Mouse (Mus musculus) hindbrain, embryonic 13.5 days (tissue): ENCODE results near the gene Kmt2b. TPM values are rescaled to one million over a fixed set of nuclear protein-coding genes. Genes with fewer than 3 reads are reported as not detected.

Experiments used
- ATAC-seq: fragments of 200-750 bp; cut with Nextera tagmentation; 2 replicates; pipeline ENCODE4 v1.8.0; 2017; ENCODE audit warnings: moderate TSS enrichment; ENCODE audit not compliant: low FRiP score
- H3K27ac ChIP-seq: fragments of 300-500 bp; sonication (generic); 2 replicates; pipeline ENCODE4 v1.5.1; 2015; ENCODE audit warnings: inconsistent platforms, mild to moderate bottlenecking, moderate library complexity
- H3K27me3 ChIP-seq: fragments of 300-500 bp; sonication (generic); 2 replicates; pipeline ENCODE4 v1.6.1; 2015; ENCODE audit warnings: mild to moderate bottlenecking, inconsistent platforms
- H3K36me3 ChIP-seq: fragments of 300-500 bp; sonication (generic); 2 replicates; pipeline ENCODE4 v1.6.1; 2015; ENCODE audit warnings: mild to moderate bottlenecking, inconsistent platforms
- H3K4me1 ChIP-seq: fragments of 300-500 bp; sonication (generic); replicated peaks from 2 replicates; pipeline ENCODE4 v1.6.1; 2015; ENCODE audit warnings: inconsistent platforms
- H3K4me2 ChIP-seq: fragments of 300-500 bp; sonication (generic); 2 replicates; pipeline ENCODE4 v1.6.1; 2015; ENCODE audit warnings: inconsistent platforms, mild to moderate bottlenecking, moderate library complexity
- H3K4me3 ChIP-seq: fragments of 300-500 bp; sonication (generic); 2 replicates; pipeline ENCODE4 v1.5.1; 2015; ENCODE audit warnings: mild to moderate bottlenecking, inconsistent platforms
- H3K9ac ChIP-seq: fragments of 300-500 bp; sonication (generic); 2 replicates; pipeline ENCODE4 v1.6.1; 2015; ENCODE audit warnings: mild to moderate bottlenecking, inconsistent platforms
- H3K9me3 ChIP-seq: fragments of 300-500 bp; sonication (generic); 2 replicates; pipeline ENCODE4 v1.6.1; 2016; ENCODE audit warnings: inconsistent platforms
- WGBS: fragments of 180-500 bp; shearing (Covaris S2); methylation state at CpG from one replicate; pipeline ENCODE4 v1.1.7; 2015; 5-methylcytosine and 5-hydroxymethylcytosine counted together
- polyA plus RNA-seq: library from polyadenylated mRNA; unstranded; fragments of >200 nt; fragmentation: Nextera tagmentation; extraction: Ambion mirVana; gene quantifications from 2 replicates; pipeline ENCODE4 v1.2.1, GENCODE M21; 2015

The Kmt2b gene
- polyA plus RNA-seq, 1 experiment from 2014 or later = 10.7 TPM

- 88% methylated on average over 2 of the region's 2 CpGs for WGBS
- Histone ChIP-seq H3K9me3 (no peaks in the 10 kb centered on the region), H3K4me2 (no peak overlapping the region), H3K4me3 (no peak overlapping the region), H3K27me3 (no peaks in the 10 kb centered on the region), H3K27ac (no peak overlapping the region), H3K4me1 (no peaks in the 10 kb centered on the region), H3K36me3 (peaks cover 46% of the 10 kb centered on the region), H3K9ac (no peak overlapping the region)
- ATAC-seq = no peak
Observed at GRCm38 (mm10) chr7:30614454-30614853, 25.9 kb upstream of the Kmt2b start.

- ATAC-seq = no peak
- 22% methylated on average over 14 of the region's 14 CpGs for WGBS
- H3K4me1 ChIP-seq = no peaks in the 10 kb centered on the region
- H3K9ac ChIP-seq = no peak overlapping the region
- H3K27ac ChIP-seq = no peak overlapping the region
- no peak overlapping the region for H3K4me3 ChIP-seq
- peaks cover 37% of the 10 kb centered on the region for H3K36me3 ChIP-seq
- no peak overlapping the region for H3K4me2 ChIP-seq
- H3K9me3 ChIP-seq = no peaks in the 10 kb centered on the region
- H3K27me3 ChIP-seq = no peaks in the 10 kb centered on the region
Observed at GRCm38 (mm10) chr7:30613529-30614112, 25.1 kb upstream of the Kmt2b start.

DNA sequence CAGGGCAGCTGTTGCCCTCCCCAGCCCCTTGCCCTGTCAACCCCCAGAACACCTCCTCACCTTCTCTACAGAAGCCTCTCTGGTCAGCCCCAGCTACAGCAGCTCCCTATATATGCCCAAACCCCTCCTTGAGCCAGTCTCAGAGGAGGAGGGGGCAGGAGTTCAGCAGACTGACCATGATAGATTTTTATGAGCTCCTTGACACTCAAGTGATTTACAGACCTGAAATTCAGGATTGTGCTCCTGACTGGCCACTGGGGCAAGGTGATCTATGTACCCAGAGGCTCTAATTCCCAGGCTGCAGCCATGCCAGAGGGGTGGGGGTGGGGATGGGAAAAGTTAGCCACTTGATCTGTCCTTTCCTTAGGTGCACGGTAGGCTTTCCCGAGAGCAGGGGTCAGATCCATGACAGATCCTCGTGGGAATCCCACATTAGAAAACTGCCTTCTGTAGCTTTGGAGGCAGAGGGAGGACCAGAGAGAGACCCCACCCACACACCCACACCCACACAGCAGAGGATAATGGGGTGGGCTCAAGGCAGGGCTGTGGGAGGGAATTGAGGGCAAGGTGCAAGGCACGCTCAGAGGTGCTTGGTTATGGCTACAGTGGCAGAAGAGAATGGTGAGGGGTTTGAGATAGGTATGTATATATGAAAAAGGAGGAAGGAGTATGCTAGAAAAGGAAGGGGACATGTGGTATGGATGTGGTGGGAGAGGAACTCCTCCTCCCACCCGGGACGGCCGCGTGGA, 24.3 kb upstream of the Kmt2b start, which contains the start of gene Upk1a:
TSS of gene Upk1a (minus strand) at position 194 of the 749 bp plus-strand sequence.
- Histone ChIP-seq H3K4me1 (no peaks in the 10 kb centered on the region), H3K9ac (0 out of 2 replicates have a peak within 1 kb of the TSS, but pooled peaks have one; percentile 13), H3K27ac (no peak within 1 kb of the TSS), H3K9me3 (no peaks in the 10 kb centered on the region), H3K4me2 (no peak within 1 kb of the TSS), H3K36me3 (peaks cover 29% of the 10 kb centered on the region), H3K27me3 (no peaks in the 10 kb centered on the region), H3K4me3 (no peak within 1 kb of the TSS)
- WGBS = 75% methylated on average over 8 of the region's 8 CpGs
- no peak; the same call in 1 of the 2 replicates for ATAC-seq

- Histone ChIP-seq H3K4me1 (no peaks in the 10 kb centered on the region), H3K27me3 (no peaks in the 10 kb centered on the region), H3K27ac (no peak overlapping the region), H3K4me2 (no peak overlapping the region), H3K9ac (no peak overlapping the region), H3K36me3 (peaks cover 2% of the 10 kb centered on the region; the same call in 1 of the 2 replicates), H3K4me3 (no peak overlapping the region), H3K9me3 (no peaks in the 10 kb centered on the region)
- 66% methylated on average over 7 of the region's 7 CpGs for WGBS
- no peak for ATAC-seq
Observed at GRCm38 (mm10) chr7:30610043-30610442, 21.5 kb upstream of the Kmt2b start.

DNA sequence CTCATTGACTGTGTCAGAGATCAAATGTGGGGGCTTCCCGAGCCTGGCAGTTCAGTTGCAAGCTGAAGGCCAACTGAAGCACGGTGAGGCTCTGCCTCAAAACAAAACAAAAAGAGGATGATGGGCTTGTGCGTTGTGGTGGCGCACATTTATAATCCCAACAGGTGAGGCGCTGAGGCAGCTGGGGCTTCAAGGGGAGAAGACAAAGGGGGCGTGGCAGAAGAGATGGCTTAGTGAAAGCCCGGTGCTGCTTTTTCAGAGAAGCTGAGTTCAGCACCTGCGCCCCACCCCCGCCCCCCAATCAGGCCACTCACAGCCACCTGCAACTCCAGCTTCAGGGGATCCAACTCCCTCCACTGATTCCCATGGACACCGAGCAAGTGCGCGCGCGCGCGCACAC, 19.9 kb upstream of the Kmt2b start:
- Histone ChIP-seq H3K4me3 (no peak overlapping the region), H3K9ac (no peak overlapping the region), H3K27ac (no peak overlapping the region), H3K36me3 (no peaks in the 10 kb centered on the region), H3K9me3 (no peaks in the 10 kb centered on the region), H3K27me3 (no peaks in the 10 kb centered on the region), H3K4me1 (no peaks in the 10 kb centered on the region), H3K4me2 (no peak overlapping the region)
- ATAC-seq = no peak
- 54% methylated on average over 16 of the region's 16 CpGs for WGBS

- Histone ChIP-seq H3K9ac (no peak overlapping the region), H3K9me3 (no peaks in the 10 kb centered on the region), H3K27me3 (no peaks in the 10 kb centered on the region), H3K36me3 (no peaks in the 10 kb centered on the region), H3K4me3 (no peak overlapping the region), H3K4me2 (no peak overlapping the region), H3K4me1 (no peaks in the 10 kb centered on the region), H3K27ac (no peak overlapping the region)
- WGBS = 32% methylated on average over 8 of the region's 8 CpGs
- no peak for ATAC-seq
Observed at GRCm38 (mm10) chr7:30607706-30608309, 19.3 kb upstream of the Kmt2b start.

DNA sequence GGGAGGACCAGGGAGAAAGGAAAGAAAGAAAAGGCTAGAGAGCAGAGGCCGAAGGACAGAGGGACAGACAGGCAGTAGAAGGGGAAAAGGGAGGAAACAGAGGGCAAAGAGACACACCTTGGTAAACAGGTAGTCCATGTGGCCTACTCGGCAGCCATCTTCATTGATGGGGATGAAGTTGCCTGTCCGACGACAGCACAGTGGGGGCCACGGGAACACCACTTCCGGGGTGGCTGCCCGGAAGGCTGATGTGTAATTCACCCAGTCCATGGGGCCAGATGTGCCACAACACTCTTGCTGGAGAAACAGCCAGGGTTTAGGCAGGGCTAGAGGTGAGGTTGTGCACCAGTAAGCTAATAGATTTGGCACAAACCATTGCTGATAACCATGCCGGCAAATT, 16.4 kb upstream of the Kmt2b start:
- no peak overlapping the region for H3K27ac ChIP-seq
- no peak overlapping the region for H3K4me2 ChIP-seq
- no peak for ATAC-seq
- no peaks in the 10 kb centered on the region for H3K9me3 ChIP-seq
- H3K36me3 ChIP-seq = no peaks in the 10 kb centered on the region
- no peak overlapping the region for H3K4me3 ChIP-seq
- no peaks in the 10 kb centered on the region for H3K27me3 ChIP-seq
- WGBS = 88% methylated on average over 8 of the region's 8 CpGs
- peaks cover 9% of the 10 kb centered on the region; the same call in 1 of the 2 replicates for H3K4me1 ChIP-seq
- H3K9ac ChIP-seq = peak overlapping the region; percentile 24; the same call in 1 of the 2 replicates

- Histone ChIP-seq H3K4me2 (no peak overlapping the region), H3K27ac (no peak overlapping the region), H3K9ac (peak overlapping the region; percentile 29; the same call in 1 of the 2 replicates), H3K4me3 (no peak overlapping the region), H3K27me3 (no peaks in the 10 kb centered on the region), H3K9me3 (no peaks in the 10 kb centered on the region), H3K36me3 (no peaks in the 10 kb centered on the region), H3K4me1 (peaks cover 14% of the 10 kb centered on the region)
- 65% methylated on average over 8 of the region's 8 CpGs for WGBS
- no peak for ATAC-seq
Observed at GRCm38 (mm10) chr7:30604424-30604823, 15.9 kb upstream of the Kmt2b start.

- no peaks in the 10 kb centered on the region for H3K27me3 ChIP-seq
- no peaks in the 10 kb centered on the region for H3K36me3 ChIP-seq
- peaks cover 14% of the 10 kb centered on the region for H3K4me1 ChIP-seq
- H3K9ac ChIP-seq = no peak overlapping the region
- whole genome bisulfite sequencing = 58% methylated on average over 3 of the region's 3 CpGs
- H3K9me3 ChIP-seq = no peaks in the 10 kb centered on the region
- ATAC-seq = no peak
- H3K4me3 ChIP-seq = no peak overlapping the region
- no peak overlapping the region for H3K27ac ChIP-seq
- no peak overlapping the region for H3K4me2 ChIP-seq
Observed at GRCm38 (mm10) chr7:30602583-30602982, 14.1 kb upstream of the Kmt2b start.

GRCm38 (mm10) chr7:30600651-30601050, 12.1 kb upstream of the Kmt2b start:
- no peak for ATAC-seq
- no peaks in the 10 kb centered on the region for H3K36me3 ChIP-seq
- H3K4me3 ChIP-seq = no peak overlapping the region
- H3K4me1 ChIP-seq = peaks cover 14% of the 10 kb centered on the region
- no peaks in the 10 kb centered on the region for H3K9me3 ChIP-seq
- WGBS = 70% methylated on average over 7 of the region's 7 CpGs
- H3K4me2 ChIP-seq = peak overlapping the region; percentile 40; the same call in 1 of the 2 replicates
- no peak overlapping the region for H3K9ac ChIP-seq
- peak overlapping the region; percentile 40 for H3K27ac ChIP-seq
- no peaks in the 10 kb centered on the region for H3K27me3 ChIP-seq

GRCm38 (mm10) chr7:30599933-30600353, 11.4 kb upstream of the Kmt2b start:
- peak overlapping the region; percentile 73 for H3K27ac ChIP-seq
- no peaks in the 10 kb centered on the region for H3K36me3 ChIP-seq
- H3K27me3 ChIP-seq = no peaks in the 10 kb centered on the region
- H3K9ac ChIP-seq = no peak overlapping the region
- H3K4me2 ChIP-seq = peak overlapping the region; percentile 40
- H3K4me1 ChIP-seq = peaks cover 14% of the 10 kb centered on the region
- H3K4me3 ChIP-seq = peak overlapping the region; percentile 16; the same call in 1 of the 2 replicates
- peak; percentile 99 for ATAC-seq
- under 1% methylated on average over 16 of the region's 16 CpGs for WGBS
- H3K9me3 ChIP-seq = no peaks in the 10 kb centered on the region

GRCm38 (mm10) chr7:30598786-30599185, 10.3 kb upstream of the Kmt2b start, which contains the start of gene Zbtb32:
Gene Zbtb32, minus strand, starts transcription at chr7:30598909.
- WGBS = 95% methylated on average over 12 of the region's 12 CpGs
- H3K9ac ChIP-seq = no peak within 1 kb of the TSS

More at GRCm38 (mm10) chr7:30598786-30599185, 10.3 kb upstream of the Kmt2b start, which contains the start of gene Zbtb32:
- H3K4me3 ChIP-seq = peak within 1 kb of the TSS; percentile 16; the same call in 1 of the 2 replicates
- ATAC-seq = no peak
- H3K36me3 ChIP-seq = no peaks in the 10 kb centered on the region
- H3K27ac ChIP-seq = peak within 1 kb of the TSS; percentile 73
- H3K27me3 ChIP-seq = no peaks in the 10 kb centered on the region
- H3K4me2 ChIP-seq = peak within 1 kb of the TSS; percentile 40
- peaks cover 18% of the 10 kb centered on the region for H3K4me1 ChIP-seq
- no peaks in the 10 kb centered on the region for H3K9me3 ChIP-seq
